Mouse (Mus musculus) midbrain, postnatal 0 days (tissue): ENCODE measurements around the gene Fitm1. TPM values are rescaled to one million over a fixed set of nuclear protein-coding genes. Genes with fewer than 3 reads are reported as not detected.
A peak's percentile ranks its signal among the peaks of the same experiment; 100 is the strongest.

Experiments
- ATAC-seq: fragments of 200-750 bp; cut with Nextera tagmentation; 2 replicates; pipeline ENCODE4 v1.8.0; 2017; ENCODE audit warnings: moderate number of reproducible peaks, mild to moderate bottlenecking, moderate TSS enrichment, moderate library complexity; ENCODE audit not compliant: low FRiP score
- DNase-seq: peaks from one replicate; pipeline ENCODE4 v3.0.0-alpha.2; 2015; ENCODE audit warnings: low spot score
- H3K27ac ChIP-seq: fragments of 300-500 bp; sonication (generic); 2 replicates; pipeline ENCODE4 v1.5.1; 2014; ENCODE audit warnings: low read depth, mild to moderate bottlenecking, low read length, mixed read lengths
- H3K27me3 ChIP-seq: fragments of 300-500 bp; sonication (generic); 2 replicates; pipeline ENCODE4 v1.6.1; 2014; ENCODE audit warnings: low read length, control low read depth, mixed read lengths; ENCODE audit not compliant: insufficient read depth
- H3K36me3 ChIP-seq: fragments of 300-500 bp; sonication (generic); 2 replicates; pipeline ENCODE4 v1.6.1; 2014; ENCODE audit warnings: low read length, control low read depth, mixed read lengths; ENCODE audit not compliant: insufficient read depth
- H3K4me1 ChIP-seq: fragments of 300-500 bp; sonication (generic); 2 replicates; pipeline ENCODE4 v1.6.1; 2014; ENCODE audit warnings: mild to moderate bottlenecking, control low read depth, antibody characterized with exemption, low read length, mixed read lengths; ENCODE audit not compliant: insufficient read depth
- H3K4me2 ChIP-seq: fragments of 300-500 bp; sonication (generic); 2 replicates; pipeline ENCODE4 v1.6.1; 2014; ENCODE audit warnings: low read depth, mild to moderate bottlenecking, low read length, mixed read lengths; ENCODE audit not compliant: poor library complexity, severe bottlenecking
- H3K4me3 ChIP-seq: fragments of 300-500 bp; sonication (generic); 2 replicates; pipeline ENCODE4 v1.5.1; 2014; ENCODE audit warnings: low read depth, mild to moderate bottlenecking, low read length, moderate library complexity
- H3K9ac ChIP-seq: fragments of 300-500 bp; sonication (generic); replicated peaks from 2 replicates; pipeline ENCODE4 v1.6.1; 2014; ENCODE audit warnings: mild to moderate bottlenecking, low read length, moderate library complexity, mixed read lengths; ENCODE audit not compliant: poor library complexity, severe bottlenecking
- H3K9me3 ChIP-seq: fragments of 300-500 bp; sonication (generic); 2 replicates; pipeline ENCODE4 v1.6.1; 2016; ENCODE audit warnings: low read length, control low read depth
- CTCF ChIP-seq: IDR thresholded peaks from 2 replicates; pipeline ENCODE4 v1.5.1; 2016; ENCODE audit warnings: antibody characterized with exemption, mild to moderate bottlenecking
- WGBS: fragments of 180-500 bp; shearing (Covaris S2); extraction: QIAGEN DNeasy Blood & Tissue Kit; methylation state at CpG from one replicate; pipeline ENCODE4 v1.1.7; 2014; 5-methylcytosine and 5-hydroxymethylcytosine counted together
- polyA plus RNA-seq: library from polyadenylated mRNA; unstranded; fragments of >200 nt; fragmentation: Nextera tagmentation; extraction: Ambion mirVana; gene quantifications from 2 replicates; pipeline ENCODE4 v1.2.1, GENCODE M21; 2015
- total RNA-seq: library from RNA; depleted of rRNA; stranded (reverse); fragments of >200 nt; gene quantifications from 2 replicates; pipeline ENCODE4 v1.2.3, GENCODE M21; 2014

Gene Fitm1
- total and polyA plus RNA-seq, 2 experiments from 2014 or later: 0.16 to 0.33 TPM

GRCm38 (mm10) chr14:55592226-55592625, 16.8 kb downstream of the Fitm1 start:
- Histone ChIP-seq H3K4me3 (peak overlapping the region; percentile 80), H3K4me2 (peak overlapping the region; percentile 94), H3K9me3 (no peaks in the 10 kb centered on the region), H3K36me3 (peaks cover 40% of the 10 kb centered on the region), H3K27me3 (no peaks in the 10 kb centered on the region), H3K4me1 (peaks cover 9% of the 10 kb centered on the region; the same call in 1 of the 2 replicates), H3K27ac (peak overlapping the region; percentile 84), H3K9ac (peak overlapping the region; percentile 83)
- ATAC-seq (no peak), DNase-seq (no peak)
- WGBS: 7% methylated on average over 16 of the region's 16 CpGs
- TF ChIP-seq CTCF: no peak

- WGBS: 64% methylated on average over 13 of the region's 13 CpGs
Observed at GRCm38 (mm10) chr14:55596036-55596690, 20.7 kb downstream of the Fitm1 start.

GRCm38 (mm10) chr14:55598521-55599390, 23.3 kb downstream of the Fitm1 start:
- TF ChIP-seq CTCF: no peak
- Histone ChIP-seq H3K4me1 (no peaks in the 10 kb centered on the region), H3K4me3 (no peak overlapping the region), H3K4me2 (no peak overlapping the region), H3K27ac (no peak overlapping the region), H3K9ac (no peak overlapping the region), H3K27me3 (no peaks in the 10 kb centered on the region), H3K9me3 (no peaks in the 10 kb centered on the region), H3K36me3 (peaks cover 83% of the 10 kb centered on the region)
- ATAC-seq (no peak), DNase-seq (no peak)
- WGBS: 94% methylated on average over 21 of the region's 21 CpGs

More at GRCm38 (mm10) chr14:55596036-55596690, 20.7 kb downstream of the Fitm1 start:
- Histone ChIP-seq H3K27ac (no peak overlapping the region), H3K9me3 (no peaks in the 10 kb centered on the region), H3K4me1 (peaks cover 9% of the 10 kb centered on the region; the same call in 1 of the 2 replicates), H3K9ac (no peak overlapping the region), H3K4me2 (no peak overlapping the region), H3K27me3 (no peaks in the 10 kb centered on the region), H3K36me3 (peaks cover 58% of the 10 kb centered on the region), H3K4me3 (no peak overlapping the region)
- no peak for TF ChIP-seq CTCF
- DNase-seq: peak; percentile 55
- ATAC-seq: no peak

- no peak for ATAC-seq
- peak within 1 kb of the TSS; percentile 52 for H3K4me2 ChIP-seq
- H3K4me1 ChIP-seq: no peaks in the 10 kb centered on the region
- TF ChIP-seq CTCF: no peak
- peak within 1 kb of the TSS; percentile 68 for H3K27ac ChIP-seq
- no peak for DNase-seq
- H3K36me3 ChIP-seq: peaks cover 73% of the 10 kb centered on the region
- peak within 1 kb of the TSS; percentile 51; the same call in 1 of the 2 replicates for H3K9ac ChIP-seq
- peak within 1 kb of the TSS; percentile 29 for H3K4me3 ChIP-seq
- no peaks in the 10 kb centered on the region for H3K9me3 ChIP-seq
- WGBS: 88% methylated on average over 7 of the region's 7 CpGs
- H3K27me3 ChIP-seq: no peaks in the 10 kb centered on the region
Observed at GRCm38 (mm10) chr14:55603271-55603632, 27.8 kb downstream of the Fitm1 start, which contains the start of gene Irf9. TSS of gene Irf9 (plus strand) at chr14:55603571.

- peak overlapping the region; percentile 29 for H3K4me3 ChIP-seq
- ATAC-seq: peak; percentile 90
- peak overlapping the region; percentile 68 for H3K27ac ChIP-seq
- H3K36me3 ChIP-seq: peaks cover 73% of the 10 kb centered on the region
- H3K9me3 ChIP-seq: no peaks in the 10 kb centered on the region
- WGBS: 18% methylated on average over 19 of the region's 19 CpGs
- H3K4me2 ChIP-seq: peak overlapping the region; percentile 52
- H3K9ac ChIP-seq: peak overlapping the region; percentile 51; the same call in 1 of the 2 replicates
- H3K27me3 ChIP-seq: no peaks in the 10 kb centered on the region
- peak; percentile 95 for TF ChIP-seq CTCF
- no peaks in the 10 kb centered on the region for H3K4me1 ChIP-seq
- peak; percentile 91 for DNase-seq
Observed at GRCm38 (mm10) chr14:55603633-55604576, 28.5 kb downstream of the Fitm1 start.
